ENCODE assay signal across 9 mouse cellular contexts in genomic region chr14:11553273-11553665, GRCm38 (mm10). TPM values are rescaled to one million over a fixed set of nuclear protein-coding genes. Genes with fewer than 3 reads are reported as not detected.
A peak's percentile ranks its signal among the peaks of the same experiment; 100 is the strongest.
DNase-seq lines count a peak whose midpoint lies in the region; ATAC-seq and TF ChIP-seq lines count a peak whose summit lies in the region.
"Had no signal": no experiment of that assay in that cellular context is flagged by ENCODE, and none has a peak within 500 bp of the region (broad histone marks: within the 10 kb centered on the region; RNA-seq: fewer than 3 reads in every experiment).

TSS of gene Ptprg (plus strand) at chr14:11553532.

- H3K9ac ChIP-seq in forebrain, embryonic 11.5 days (ENCODE audit: low read length) = peak within 1 kb of the TSS; percentile 87
- peak within 1 kb of the TSS; percentile 91 for H3K9ac ChIP-seq in heart, embryonic 12.5 days
- H3K9ac ChIP-seq in kidney, embryonic 16.5 days (replicated peaks; ENCODE audit: low read length) = peak within 1 kb of the TSS; percentile 97
- peak within 1 kb of the TSS; percentile 93 for H3K9ac ChIP-seq in limb, embryonic 13.5 days
- H3K9ac ChIP-seq in midbrain, embryonic 16.5 days (ENCODE audit: low read depth, low read length) = peak within 1 kb of the TSS; percentile 87

- H3K27ac ChIP-seq in forebrain, embryonic 11.5 days (ENCODE audit: low read depth, low read length) = peak within 1 kb of the TSS; percentile 96
- H3K27ac ChIP-seq in heart, embryonic 12.5 days (ENCODE audit: poor library complexity, severe bottlenecking) = peak within 1 kb of the TSS; percentile 95
- H3K27ac ChIP-seq in kidney, embryonic 16.5 days (ENCODE audit: low read length) = peak within 1 kb of the TSS; percentile 99
- peak within 1 kb of the TSS; percentile 99 for H3K27ac ChIP-seq in limb, embryonic 13.5 days
- peak within 1 kb of the TSS; percentile 97 for H3K27ac ChIP-seq in midbrain, embryonic 16.5 days (ENCODE audit: low read length)
- peak within 1 kb of the TSS; percentile 59 for H3K27ac ChIP-seq in testis, adult 2 months (ENCODE audit: control insufficient read depth, insufficient read depth, low read depth, low read length)

- peaks cover 3% of the 10 kb centered on the region; the same call in 1 of the 2 replicates for H3K4me1 ChIP-seq in forebrain, embryonic 11.5 days (replicated peaks; ENCODE audit: control insufficient read depth, insufficient read depth, low read length)
- H3K4me1 ChIP-seq in heart, embryonic 12.5 days (replicated peaks) = peaks cover 20% of the 10 kb centered on the region
- peaks cover 31% of the 10 kb centered on the region for H3K4me1 ChIP-seq in kidney, embryonic 16.5 days (ENCODE audit: insufficient read depth, low read length)
- H3K4me1 ChIP-seq in limb, embryonic 13.5 days = peaks cover 34% of the 10 kb centered on the region
- peaks cover 19% of the 10 kb centered on the region for H3K4me1 ChIP-seq in midbrain, embryonic 16.5 days (ENCODE audit: control insufficient read depth, insufficient read depth, low read length)
- peaks cover 20% of the 10 kb centered on the region for H3K4me1 ChIP-seq in testis, adult 2 months (ENCODE audit: control insufficient read depth, insufficient read depth, low read length)

- DNase-seq in 3134 (ENCODE audit: extremely low read depth, insufficient read length, low spot score) = peak; percentile 88
- DNase-seq in brain, embryonic 18.5 days (ENCODE audit: low read depth, low spot score) = peak; percentile 82
- peak; percentile 92 for DNase-seq in forebrain, embryonic 11.5 days (ENCODE audit: low spot score)

- WGBS in forebrain, embryonic 11.5 days = under 1% methylated on average over 39 of the region's 40 CpGs
- under 1% methylated on average over 40 of the region's 40 CpGs for WGBS in heart, embryonic 12.5 days
- WGBS in kidney, embryonic 16.5 days = under 1% methylated on average over 40 of the region's 40 CpGs
- 1% methylated on average over 36 of the region's 40 CpGs for WGBS in limb, embryonic 13.5 days
- WGBS in midbrain, embryonic 16.5 days = under 1% methylated on average over 36 of the region's 40 CpGs

- H3K36me3 ChIP-seq in forebrain, embryonic 11.5 days (ENCODE audit: control insufficient read depth, insufficient read depth, low read length) = no peaks in the 10 kb centered on the region
- no peaks in the 10 kb centered on the region for H3K36me3 ChIP-seq in heart, embryonic 12.5 days
- H3K36me3 ChIP-seq in kidney, embryonic 16.5 days (ENCODE audit: insufficient read depth, low read length) = no peaks in the 10 kb centered on the region
- no peaks in the 10 kb centered on the region for H3K36me3 ChIP-seq in limb, embryonic 13.5 days
- H3K36me3 ChIP-seq in midbrain, embryonic 16.5 days (ENCODE audit: control insufficient read depth, insufficient read depth, low read length) = no peaks in the 10 kb centered on the region
- H3K36me3 ChIP-seq in testis, adult 2 months (ENCODE audit: control insufficient read depth, insufficient read depth, low read length) = no peaks in the 10 kb centered on the region

- H3K9me3 ChIP-seq in forebrain, embryonic 11.5 days (ENCODE audit: control insufficient read depth, low read length) = no peaks in the 10 kb centered on the region
- no peaks in the 10 kb centered on the region for H3K9me3 ChIP-seq in heart, embryonic 12.5 days (replicated peaks)
- H3K9me3 ChIP-seq in kidney, embryonic 16.5 days (ENCODE audit: low read length) = no peaks in the 10 kb centered on the region
- no peaks in the 10 kb centered on the region for H3K9me3 ChIP-seq in limb, embryonic 13.5 days
- H3K9me3 ChIP-seq in midbrain, embryonic 16.5 days (replicated peaks; ENCODE audit: control insufficient read depth, low read length, poor library complexity, severe bottlenecking) = no peaks in the 10 kb centered on the region

- no peak for TF ChIP-seq CTCF in testis, adult 2 months (IDR thresholded peaks at IDR 0.05; ENCODE audit: control insufficient read depth, insufficient read depth, insufficient replicate concordance, low read depth, low read length)

- H3K4me2 ChIP-seq in forebrain, embryonic 11.5 days (ENCODE audit: low read depth, low read length, severe bottlenecking) = peak within 1 kb of the TSS; percentile 75
- H3K4me2 ChIP-seq in heart, embryonic 12.5 days = peak within 1 kb of the TSS; percentile 99
- peak within 1 kb of the TSS; percentile 94 for H3K4me2 ChIP-seq in kidney, embryonic 16.5 days (replicated peaks; ENCODE audit: low read depth, low read length)
- H3K4me2 ChIP-seq in limb, embryonic 13.5 days (replicated peaks) = peak within 1 kb of the TSS; percentile 84
- H3K4me2 ChIP-seq in midbrain, embryonic 16.5 days (ENCODE audit: low read length) = peak within 1 kb of the TSS; percentile 88

- TF ChIP-seq POLR2A in testis, adult 2 months (IDR thresholded peaks at IDR 0.05; ENCODE audit: control insufficient read depth, low read depth, low read length) = 0 out of 2 replicates have a peak, but pooled peaks have one; percentile 45

- H3K4me3 ChIP-seq in forebrain, embryonic 11.5 days (ENCODE audit: low read depth, low read length) = peak within 1 kb of the TSS; percentile 75
- peak within 1 kb of the TSS; percentile 75 for H3K4me3 ChIP-seq in heart, embryonic 12.5 days
- H3K4me3 ChIP-seq in kidney, embryonic 16.5 days (ENCODE audit: low read length) = peak within 1 kb of the TSS; percentile 87
- peak within 1 kb of the TSS; percentile 77 for H3K4me3 ChIP-seq in limb, embryonic 13.5 days
- H3K4me3 ChIP-seq in midbrain, embryonic 16.5 days (ENCODE audit: low read depth, low read length) = peak within 1 kb of the TSS; percentile 87
- peak within 1 kb of the TSS; percentile 83 for H3K4me3 ChIP-seq in testis, adult 2 months (ENCODE audit: control insufficient read depth, low read depth, low read length)

- no peaks in the 10 kb centered on the region; the same call in 1 of the 2 replicates for H3K27me3 ChIP-seq in forebrain, embryonic 11.5 days (ENCODE audit: control insufficient read depth, insufficient read depth, low read length)
- no peaks in the 10 kb centered on the region for H3K27me3 ChIP-seq in heart, embryonic 12.5 days (replicated peaks)
- no peaks in the 10 kb centered on the region for H3K27me3 ChIP-seq in kidney, embryonic 16.5 days (ENCODE audit: insufficient read depth, low read length)
- H3K27me3 ChIP-seq in limb, embryonic 13.5 days = peaks cover 3% of the 10 kb centered on the region; the same call in 1 of the 2 replicates
- no peaks in the 10 kb centered on the region for H3K27me3 ChIP-seq in midbrain, embryonic 16.5 days (ENCODE audit: control insufficient read depth, insufficient read depth, low read depth, low read length)
- H3K27me3 ChIP-seq in testis, adult 2 months (ENCODE audit: control insufficient read depth, insufficient read depth, low read length) = no peaks in the 10 kb centered on the region; the same call in 1 of the 2 replicates
- H3K27me3 ChIP-seq: CH12.LX had no signal

- peak; percentile 88 for ATAC-seq in forebrain, embryonic 11.5 days (replicated peaks; ENCODE audit: low FRiP score)
- ATAC-seq in heart, embryonic 12.5 days (ENCODE audit: insufficient number of reproducible peaks, low FRiP score) = peak; percentile 87
- ATAC-seq in kidney, embryonic 16.5 days (ENCODE audit: low FRiP score, low TSS enrichment) = peak; percentile 89
- ATAC-seq in limb, embryonic 13.5 days (ENCODE audit: low FRiP score, low read depth) = peak; percentile 90
- peak; percentile 88 for ATAC-seq in midbrain, embryonic 16.5 days

RNA-seq across cellular contexts. Expression of gene Ptprg, which starts in this region (rescaled TPM):
- polyA plus RNA-seq in forebrain, embryonic 11.5 days (2014; fragmentation: Nextera tagmentation; extraction: Ambion mirVana) = 48.0 and 51.3 TPM in 2 replicates
- polyA plus RNA-seq in heart, embryonic 12.5 days (2016; fragmentation: Nextera tagmentation; extraction: Ambion mirVana) = 17.8 and 25.9 TPM in 2 replicates
- 38.7 and 42.2 TPM in 2 replicates for polyA plus RNA-seq in kidney, embryonic 16.5 days (2015; fragmentation: Nextera tagmentation; extraction: Ambion mirVana)
- polyA plus RNA-seq in limb, embryonic 13.5 days (2015; fragmentation: Nextera tagmentation; extraction: Ambion mirVana) = 36.0 and 38.4 TPM in 2 replicates
- polyA plus RNA-seq in midbrain, embryonic 16.5 days (2015; fragmentation: Nextera tagmentation; extraction: Ambion mirVana) = 37.6 and 40.6 TPM in 2 replicates
- polyA plus RNA-seq in testis, adult 2 months (2012; rRNA removed) = 6.9 and 12.1 TPM in 2 replicates

Comparison
In these comparisons a context has a peak if more than half of its experiments do, and no peak if none do; other contexts are left out.
1. Peak in every context shown above with its lines: DNase-seq, ATAC-seq, H3K4me3 ChIP-seq and H3K27ac ChIP-seq.